Mouse (Mus musculus): ENCODE data around the gene Olfr156. TPM values are rescaled to one million over a fixed set of nuclear protein-coding genes. Genes with fewer than 3 reads are reported as not detected.

The Olfr156 gene
- polyA plus RNA-seq, 1 experiment from 2014 or later = not detected

- H3K27me3 ChIP-seq (replicated peaks; ENCODE audit: control insufficient read depth, insufficient read depth, low read length) = no peaks in the 10 kb centered on the region
- H3K9me3 ChIP-seq (ENCODE audit: control insufficient read depth, low read length) = no peaks in the 10 kb centered on the region
- no peak within 1 kb of the TSS for H3K4me3 ChIP-seq (ENCODE audit: low read length)
- ATAC-seq = no peak
- no peak within 1 kb of the TSS for H3K9ac ChIP-seq (ENCODE audit: low read depth, low read length)
- no peaks in the 10 kb centered on the region for H3K36me3 ChIP-seq (ENCODE audit: control insufficient read depth, insufficient read depth, low read length)
- no peak within 1 kb of the TSS for H3K4me2 ChIP-seq (ENCODE audit: low read depth, low read length)
- no peaks in the 10 kb centered on the region for H3K4me1 ChIP-seq (ENCODE audit: control insufficient read depth, insufficient read depth, low read length)
- 83% methylated on average over 6 of the region's 6 CpGs for WGBS
- H3K27ac ChIP-seq (ENCODE audit: low read length) = no peak within 1 kb of the TSS
These were observed 52.8 kb downstream of the Olfr156 start, which contains the start of gene Olfr159 for GRCm38 (mm10) chr4:43770909-43771308. TSS of gene Olfr159 (minus strand) at chr4:43771009.

Other genes with a start within 250 kb of the Olfr156 start
- gene Rgp1, start 245.2 kb downstream of the Olfr156 start, polyA plus RNA-seq (2015; fragmentation: Nextera tagmentation; extraction: Ambion mirVana) = 18.2 and 19.5 TPM in 2 replicates
- gene Gba2, start 245.0 kb downstream of the Olfr156 start, polyA plus RNA-seq (2015; fragmentation: Nextera tagmentation; extraction: Ambion mirVana) = 12.5 and 12.9 TPM in 2 replicates
- 1.0 TPM in 1 of 2 replicates, not detected in the other for gene Msmp, start 239.4 kb downstream of the Olfr156 start, polyA plus RNA-seq (2015; fragmentation: Nextera tagmentation; extraction: Ambion mirVana)
- 4.9 and 6.2 TPM in 2 replicates for gene Npr2, start 192.0 kb downstream of the Olfr156 start, polyA plus RNA-seq (2015; fragmentation: Nextera tagmentation; extraction: Ambion mirVana)
- gene Spag8, start 170.3 kb downstream of the Olfr156 start, polyA plus RNA-seq (2015; fragmentation: Nextera tagmentation; extraction: Ambion mirVana) = 0.60 and 1.3 TPM in 2 replicates
- gene Hint2, start 167.4 kb downstream of the Olfr156 start, polyA plus RNA-seq (2015; fragmentation: Nextera tagmentation; extraction: Ambion mirVana) = 187 and 208 TPM in 2 replicates
- gene Tmem8b, start 154.9 kb downstream of the Olfr156 start, polyA plus RNA-seq (2015; fragmentation: Nextera tagmentation; extraction: Ambion mirVana) = 3.3 and 3.4 TPM in 2 replicates
- gene Fam221b, start 154.8 kb downstream of the Olfr156 start, polyA plus RNA-seq (2015; fragmentation: Nextera tagmentation; extraction: Ambion mirVana) = 1.6 and 2.2 TPM in 2 replicates
- not detected in 2 replicates for gene Olfr70, start 123.1 kb downstream of the Olfr156 start, polyA plus RNA-seq (2015; fragmentation: Nextera tagmentation; extraction: Ambion mirVana)
- not detected in 2 replicates for gene Olfr71, start 113.6 kb downstream of the Olfr156 start, polyA plus RNA-seq (2015; fragmentation: Nextera tagmentation; extraction: Ambion mirVana)
- gene Hrct1, start 96.7 kb downstream of the Olfr156 start, polyA plus RNA-seq (2015; fragmentation: Nextera tagmentation; extraction: Ambion mirVana) = 1.1 TPM in 2 replicates
- 0.12 and 0.15 TPM in 2 replicates for gene Spaar, start 93.9 kb downstream of the Olfr156 start, polyA plus RNA-seq (2015; fragmentation: Nextera tagmentation; extraction: Ambion mirVana)
- not detected in 2 replicates for gene Olfr159, start 52.9 kb downstream of the Olfr156 start, polyA plus RNA-seq (2015; fragmentation: Nextera tagmentation; extraction: Ambion mirVana)
- gene Olfr157, start 16.3 kb upstream of the Olfr156 start, polyA plus RNA-seq (2015; fragmentation: Nextera tagmentation; extraction: Ambion mirVana) = not detected in 2 replicates
- gene Olfr155, start 27.7 kb upstream of the Olfr156 start, polyA plus RNA-seq (2015; fragmentation: Nextera tagmentation; extraction: Ambion mirVana) = not detected in 2 replicates
- gene Reck, start 51.6 kb upstream of the Olfr156 start, polyA plus RNA-seq (2015; fragmentation: Nextera tagmentation; extraction: Ambion mirVana) = 12.7 and 12.8 TPM in 2 replicates
- 69.4 and 78.5 TPM in 2 replicates for gene Glipr2, start 133.5 kb upstream of the Olfr156 start, polyA plus RNA-seq (2015; fragmentation: Nextera tagmentation; extraction: Ambion mirVana)
- gene Ccin, start 159.6 kb upstream of the Olfr156 start, polyA plus RNA-seq (2015; fragmentation: Nextera tagmentation; extraction: Ambion mirVana) = not detected in 2 replicates
- gene Clta, start 180.6 kb upstream of the Olfr156 start, polyA plus RNA-seq (2015; fragmentation: Nextera tagmentation; extraction: Ambion mirVana) = 241 and 256 TPM in 2 replicates